Mouse (Mus musculus) embryonic fibroblast, embryonic 13.5 days (primary cell): ENCODE measurements around the gene Pla2r1.

ENCODE experiments used
- CTCF ChIP-seq: IDR thresholded peaks from 2 replicates; pipeline ENCODE4 v1.5.1; 2011; ENCODE audit warnings: mild to moderate bottlenecking, control low read depth, low read length, moderate library complexity, borderline replicate concordance; ENCODE audit not compliant: insufficient read depth
- POLR2A ChIP-seq: IDR thresholded peaks from 2 replicates; pipeline ENCODE4 v1.6.1; 2011; ENCODE audit warnings: low read depth, mild to moderate bottlenecking, control low read depth, low read length, moderate library complexity

DNA sequence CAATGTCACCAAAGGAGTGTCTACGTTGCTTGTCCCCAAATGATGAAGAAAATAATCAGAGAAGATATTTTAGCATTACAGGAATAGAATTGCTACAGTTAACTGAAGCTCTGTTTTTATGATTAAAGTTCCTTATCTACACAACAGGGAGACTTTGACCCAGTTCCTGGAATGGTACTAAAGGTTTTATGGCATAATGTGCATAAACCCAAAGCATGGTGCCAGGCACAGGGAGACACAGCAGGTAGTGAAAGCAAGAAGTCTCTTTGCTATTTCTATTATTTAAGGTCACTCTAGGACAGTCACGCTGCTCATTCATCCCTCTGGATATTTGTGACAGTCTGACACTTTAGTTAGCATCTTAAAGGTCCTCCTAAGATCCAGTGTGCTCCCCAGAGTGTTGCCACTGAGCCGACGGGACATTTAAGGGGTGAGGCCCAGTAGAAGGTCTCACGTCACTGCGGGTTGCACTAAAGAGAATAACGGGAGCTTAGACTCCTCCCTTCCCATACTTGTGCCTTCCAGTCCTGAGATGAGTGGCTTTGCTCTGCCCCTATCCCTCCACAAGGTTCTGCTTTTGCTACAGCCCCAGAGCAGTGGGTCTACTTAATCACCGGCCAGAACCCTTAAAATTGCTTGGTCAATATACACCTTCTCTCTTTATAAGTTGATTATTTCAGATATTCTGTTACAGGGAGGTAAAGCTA, 122.6 kb downstream of the Pla2r1 start:
- TF ChIP-seq CTCF (no peak), POLR2A (no peak)
